Mouse (Mus musculus) olfactory bulb, adult 2 months (tissue): ENCODE data around the gene Zbtb34.

Experiments used
- CTCF ChIP-seq: fragments of 200-500 bp; IDR thresholded peaks from 2 replicates; pipeline ENCODE4 v1.5.1; 2012; ENCODE audit warnings: low read depth, mild to moderate bottlenecking, low read length, moderate library complexity; ENCODE audit not compliant: insufficient read depth
- POLR2A ChIP-seq: fragments of 200-500 bp; IDR thresholded peaks from 2 replicates; pipeline ENCODE4 v1.6.1; 2012; ENCODE audit warnings: mild to moderate bottlenecking, low read depth, low read length, moderate library complexity; ENCODE audit not compliant: insufficient read depth

GRCm38 (mm10) chr2:33462066-33462465 lies 30.9 kb upstream of the Zbtb34 start:
- no peak for TF ChIP-seq POLR2A
- no peak for TF ChIP-seq CTCF
